Mouse (Mus musculus) kidney, adult 2 months (tissue): ENCODE measurements around the gene Tbc1d9b.

Experiments
- CTCF ChIP-seq: fragments of 200-500 bp; conservative IDR thresholded peaks from 2 replicates; pipeline ENCODE4 v1.5.1; 2011; ENCODE audit warnings: low read depth, mild to moderate bottlenecking, control low read depth, low read length, moderate library complexity, mixed read lengths; ENCODE audit not compliant: insufficient read depth, insufficient read length
- POLR2A ChIP-seq: fragments of 200-500 bp; IDR thresholded peaks from one replicate; pipeline ENCODE4 v1.6.1; 2011; ENCODE audit warnings: low read depth, low read length, control low read depth

GRCm38 (mm10) chr11:50104016-50104415, 27.2 kb upstream of the Tbc1d9b start:
- TF ChIP-seq CTCF (no peak), POLR2A (no peak)
